12 mouse cellular contexts compared by ENCODE assay signal in the genomic region with DNA sequence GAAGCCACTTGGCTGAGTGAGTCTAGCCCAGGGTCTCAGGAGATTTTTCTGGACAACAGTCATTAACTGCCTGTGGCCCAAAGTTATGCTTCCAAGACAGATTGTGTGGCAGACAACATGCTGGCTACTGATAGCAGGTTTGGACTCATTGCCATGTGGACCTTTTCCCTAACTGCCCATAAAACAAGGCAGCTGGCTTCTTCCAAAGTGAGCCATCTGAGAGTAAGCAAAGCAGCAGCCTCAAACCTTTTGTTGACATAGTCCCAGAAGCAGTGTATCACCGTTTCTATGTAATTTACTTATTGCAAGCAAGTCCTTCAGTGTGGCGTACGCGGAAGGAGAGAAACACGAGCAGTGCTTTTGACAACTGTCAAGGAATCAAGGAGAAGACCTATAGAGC. TPM values are rescaled to one million over a fixed set of nuclear protein-coding genes. Genes with fewer than 3 reads are reported as not detected.
"Had no signal": no experiment of that assay in that cellular context is flagged by ENCODE, and none has a peak within 500 bp of the region (broad histone marks: within the 10 kb centered on the region; RNA-seq: fewer than 3 reads in every experiment).

No protein-coding gene starts in this region.

- H3K4me3 ChIP-seq: limb, embryonic 15.5 days; liver, embryonic 12.5 days; midbrain, embryonic 10.5 days; myocyte; neural tube, embryonic 15.5 days had no signal

- H3K9ac ChIP-seq: limb, embryonic 15.5 days; liver, embryonic 12.5 days; neural tube, embryonic 15.5 days had no signal

- H3K4me1 ChIP-seq: limb, embryonic 15.5 days; liver, embryonic 12.5 days; midbrain, embryonic 10.5 days; neural tube, embryonic 15.5 days had no signal

- ATAC-seq: liver, embryonic 12.5 days had no signal

- DNase-seq: kidney, adult 11 months; midbrain, embryonic 14.5 days; spleen, adult 18-20 months; thymus, adult 18-20 months; thymus, postnatal 14 days had no signal

- H3K27ac ChIP-seq: limb, embryonic 15.5 days; liver, embryonic 12.5 days; midbrain, embryonic 10.5 days; neural tube, embryonic 15.5 days had no signal

- H3K4me2 ChIP-seq: limb, embryonic 15.5 days; liver, embryonic 12.5 days; neural tube, embryonic 15.5 days had no signal

- H3K9me3 ChIP-seq: limb, embryonic 15.5 days; liver, embryonic 12.5 days; midbrain, embryonic 10.5 days; neural tube, embryonic 15.5 days had no signal

- H3K36me3 ChIP-seq: limb, embryonic 15.5 days; liver, embryonic 12.5 days; midbrain, embryonic 10.5 days; neural tube, embryonic 15.5 days had no signal

- H3K27me3 ChIP-seq: liver, embryonic 12.5 days had no signal

RNA-seq across cellular contexts. Expression of a gene that starts 18.2 kb away (rescaled TPM):
- total RNA-seq: megakaryocyte progenitor cell, adult 5-6 weeks had no signal
- polyA plus RNA-seq: liver, embryonic 12.5 days; liver, embryonic 16.5 days had no signal
